Mouse (Mus musculus) ES-Bruce4 (cell line): Measurements from ENCODE around the gene Hoxb9. TPM values are rescaled to one million over a fixed set of nuclear protein-coding genes. Genes with fewer than 3 reads are reported as not detected.

Source experiments
- H3K27ac ChIP-seq: 2 replicates; pipeline ENCODE4 v1.5.1; 2012; ENCODE audit warnings: low read length, inconsistent platforms; ENCODE audit not compliant: insufficient read depth
- H3K27me3 ChIP-seq: 2 replicates; pipeline ENCODE4 v1.6.1; 2012; ENCODE audit warnings: mild to moderate bottlenecking, low read length, inconsistent platforms; ENCODE audit not compliant: control insufficient read depth, poor library complexity, insufficient read depth, severe bottlenecking
- H3K36me3 ChIP-seq: 2 replicates; pipeline ENCODE4 v1.6.1; 2012; ENCODE audit warnings: inconsistent platforms, mild to moderate bottlenecking, low read length, moderate library complexity; ENCODE audit not compliant: control insufficient read depth, poor library complexity, insufficient read depth, severe bottlenecking
- H3K4me1 ChIP-seq: one replicate; pipeline ENCODE4 v1.8.1; 2011; ENCODE audit warnings: low read length; ENCODE audit not compliant: control insufficient read depth, insufficient read depth
- H3K4me3 ChIP-seq: 2 replicates; pipeline ENCODE4 v1.5.1; 2011; ENCODE audit warnings: low read depth, mild to moderate bottlenecking, low read length
- H3K9ac ChIP-seq: 2 replicates; pipeline ENCODE4 v1.6.1; 2012; ENCODE audit warnings: low read depth, mild to moderate bottlenecking, inconsistent platforms; ENCODE audit not compliant: poor library complexity, severe bottlenecking
- H3K9me3 ChIP-seq: replicated peaks from 2 replicates; pipeline ENCODE4 v1.6.1; 2012; ENCODE audit warnings: mild to moderate bottlenecking, low read length, inconsistent platforms; ENCODE audit not compliant: control insufficient read depth, poor library complexity, insufficient read depth, severe bottlenecking
- CTCF ChIP-seq: IDR thresholded peaks from one replicate; pipeline ENCODE4 v1.8.1; 2011; ENCODE audit warnings: low read depth, low read length
- EP300 ChIP-seq: IDR thresholded peaks from 2 replicates; pipeline ENCODE4 v1.6.1; 2011; ENCODE audit warnings: low read depth, low read length; ENCODE audit not compliant: insufficient read depth
- POLR2A ChIP-seq: IDR thresholded peaks from one replicate; pipeline ENCODE4 v1.8.1; 2011; ENCODE audit warnings: low read length; ENCODE audit not compliant: insufficient read depth
- polyA plus RNA-seq: library from polyadenylated mRNA; stranded (reverse); fragments of >200 nt; gene quantifications from 2 replicates; pipeline ENCODE4 v1.2.4, GENCODE M21; 2011; ENCODE audit warnings: low read depth; ENCODE audit not compliant: missing spikeins, insufficient read depth, insufficient read length

The Hoxb9 gene
- polyA plus RNA-seq, 1 experiment = 1.5 TPM

DNA sequence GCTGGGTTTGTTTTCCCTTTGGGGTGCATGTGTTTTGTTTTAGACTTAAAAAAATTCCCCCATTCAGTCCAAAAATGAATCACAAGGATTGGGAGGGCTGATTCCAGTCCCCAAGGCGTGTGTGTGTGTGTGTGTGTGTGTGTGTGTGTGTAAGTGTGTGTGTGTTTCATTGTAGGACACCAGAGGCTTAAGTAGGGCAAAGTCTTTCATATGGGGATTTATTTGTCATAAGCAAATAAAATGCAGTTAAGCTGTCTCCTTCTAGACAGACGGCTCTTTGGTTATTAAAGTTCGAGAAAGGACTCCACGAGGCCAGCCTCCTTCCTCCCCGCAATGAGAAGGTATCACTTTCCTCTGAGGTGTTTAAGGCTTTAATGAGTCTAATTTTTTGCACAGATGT is 50.6 kb downstream of the Hoxb9 start:
- no peak overlapping the region for H3K27ac ChIP-seq
- H3K4me3 ChIP-seq = no peak overlapping the region
- peaks cover 60% of the 10 kb centered on the region for H3K27me3 ChIP-seq
- no peaks in the 10 kb centered on the region for H3K36me3 ChIP-seq
- H3K4me1 ChIP-seq = no peaks in the 10 kb centered on the region
- H3K9ac ChIP-seq = no peak overlapping the region
- H3K9me3 ChIP-seq = no peaks in the 10 kb centered on the region
- TF ChIP-seq POLR2A = no peak

DNA sequence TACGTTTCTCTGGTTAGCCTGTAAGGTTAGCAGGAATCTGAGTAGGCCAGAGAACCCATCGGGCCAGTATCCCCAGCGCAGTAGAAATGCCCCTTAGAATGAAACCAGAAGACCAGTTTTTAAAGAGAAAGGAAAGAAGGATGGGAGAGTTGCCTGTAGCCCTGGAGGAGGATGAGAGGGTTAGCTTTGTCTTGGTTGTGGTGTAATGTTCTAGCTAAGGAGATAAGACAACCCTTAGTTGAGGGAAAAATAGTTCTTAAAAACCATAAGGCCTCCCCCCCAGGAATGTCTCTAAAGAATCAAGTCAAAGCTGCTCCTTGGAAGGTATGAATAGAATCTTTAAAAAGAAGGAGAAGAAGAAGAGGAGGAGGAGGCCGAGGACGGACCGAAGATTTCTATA is 51.5 kb downstream of the Hoxb9 start:
- Histone ChIP-seq H3K36me3 (no peaks in the 10 kb centered on the region), H3K27ac (no peak overlapping the region), H3K27me3 (peaks cover 59% of the 10 kb centered on the region), H3K9ac (no peak overlapping the region), H3K4me3 (no peak overlapping the region), H3K4me1 (no peaks in the 10 kb centered on the region), H3K9me3 (no peaks in the 10 kb centered on the region)
- no peak for TF ChIP-seq CTCF
- no peak for TF ChIP-seq POLR2A
- no peak for TF ChIP-seq EP300

DNA sequence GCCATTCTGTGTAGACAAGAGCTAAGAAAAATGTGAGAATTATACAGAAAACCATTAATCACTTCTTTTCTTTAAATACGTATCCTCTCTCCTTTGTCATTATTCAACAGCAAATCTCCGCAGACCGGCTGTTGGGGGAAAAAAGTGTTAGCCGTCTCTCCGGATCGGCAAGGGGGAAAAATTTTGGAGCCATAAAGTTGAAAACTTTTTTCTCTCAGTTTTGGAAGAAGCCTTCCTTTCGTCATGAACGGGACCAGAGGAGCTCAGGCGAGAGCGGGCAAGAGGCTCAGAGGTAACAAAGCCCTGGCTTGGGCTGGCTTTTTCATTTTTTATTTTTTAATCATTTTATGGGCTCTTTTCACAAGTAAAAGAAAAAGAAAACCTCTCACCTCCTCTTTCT is 51.9 kb downstream of the Hoxb9 start, which contains the start of gene Hoxb3:
Hoxb3 (plus strand) TSS at position 173 of the 400 bp plus-strand sequence.
- H3K9ac ChIP-seq = no peak within 1 kb of the TSS
- H3K27ac ChIP-seq = no peak within 1 kb of the TSS
- TF ChIP-seq POLR2A (no peak), CTCF (no peak), EP300 (no peak)
- no peaks in the 10 kb centered on the region for H3K4me1 ChIP-seq
- peaks cover 60% of the 10 kb centered on the region for H3K27me3 ChIP-seq
- no peaks in the 10 kb centered on the region for H3K36me3 ChIP-seq
- H3K9me3 ChIP-seq = no peaks in the 10 kb centered on the region
- no peak within 1 kb of the TSS for H3K4me3 ChIP-seq

DNA sequence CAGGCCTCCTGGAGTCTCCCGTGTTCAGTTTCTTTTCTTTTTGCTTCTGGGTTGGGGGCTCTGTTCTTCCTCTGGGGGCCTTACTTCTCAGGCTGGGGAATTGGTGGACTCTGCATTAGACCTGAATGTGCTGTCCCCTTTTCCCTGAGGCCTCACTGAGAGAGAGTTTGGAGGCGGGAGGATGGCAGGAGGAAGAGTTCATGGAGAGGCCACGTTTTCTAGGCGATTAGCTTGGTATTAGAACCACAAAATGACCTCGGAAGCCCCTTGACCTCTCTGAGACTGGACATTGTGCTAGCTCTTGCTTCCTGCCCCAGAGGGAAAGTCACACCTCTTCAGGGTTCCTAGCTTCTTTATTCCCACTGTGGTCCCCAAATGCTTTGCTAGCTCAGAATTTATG is 52.9 kb downstream of the Hoxb9 start:
- Histone ChIP-seq H3K9ac (no peak overlapping the region), H3K9me3 (no peaks in the 10 kb centered on the region), H3K27me3 (peaks cover 61% of the 10 kb centered on the region), H3K4me3 (no peak overlapping the region), H3K4me1 (no peaks in the 10 kb centered on the region), H3K27ac (no peak overlapping the region), H3K36me3 (no peaks in the 10 kb centered on the region)
- TF ChIP-seq CTCF (no peak), EP300 (no peak), POLR2A (no peak)

DNA sequence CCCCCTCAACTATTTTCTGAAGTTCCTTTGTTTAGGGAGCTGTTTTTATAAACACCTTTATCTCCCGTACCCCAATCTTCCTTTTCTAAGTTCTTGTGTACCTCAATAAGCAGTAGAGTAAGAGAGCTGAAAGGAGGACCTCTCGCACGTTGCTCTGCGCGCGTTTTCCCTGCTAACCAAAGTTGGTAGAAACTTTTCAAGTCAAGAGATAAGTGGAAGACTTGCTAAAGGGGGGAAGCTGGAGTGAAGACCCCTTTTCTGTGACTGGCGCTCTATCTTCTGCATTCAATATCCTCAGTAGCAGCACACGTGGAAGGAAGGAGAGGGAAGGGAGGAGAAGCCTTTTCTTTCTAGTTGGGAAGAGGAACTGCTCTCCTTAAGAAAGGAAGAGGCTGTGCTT is 53.7 kb downstream of the Hoxb9 start:
- no peaks in the 10 kb centered on the region for H3K9me3 ChIP-seq
- no peaks in the 10 kb centered on the region for H3K36me3 ChIP-seq
- H3K9ac ChIP-seq = no peak overlapping the region
- no peak overlapping the region for H3K27ac ChIP-seq
- peaks cover 56% of the 10 kb centered on the region for H3K27me3 ChIP-seq
- no peak overlapping the region for H3K4me3 ChIP-seq
- TF ChIP-seq POLR2A (no peak), CTCF (no peak), EP300 (no peak)
- H3K4me1 ChIP-seq = no peaks in the 10 kb centered on the region

DNA sequence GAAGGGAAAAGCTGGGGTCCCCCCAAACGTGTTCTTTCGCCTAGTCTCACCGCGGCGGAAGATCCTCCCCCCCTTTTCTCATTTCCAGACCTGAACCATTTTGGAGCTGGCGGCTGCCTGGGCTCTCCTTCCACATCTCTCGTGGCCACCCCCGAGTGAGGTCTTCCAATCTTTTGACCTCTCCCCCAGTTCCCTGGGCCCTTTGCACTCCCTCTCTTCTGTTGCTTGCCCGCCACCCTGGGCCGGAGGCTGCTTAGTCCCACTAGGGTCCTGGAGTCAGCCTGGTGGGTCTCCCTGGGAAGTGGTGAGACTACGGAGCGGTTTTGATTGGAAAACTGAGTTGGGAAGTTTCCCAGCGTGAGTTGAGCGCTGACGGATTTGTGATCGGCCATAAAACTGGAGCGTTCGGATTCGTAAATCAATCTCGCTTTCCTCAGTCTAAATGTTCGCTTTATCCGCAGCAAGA is 54.5 kb downstream of the Hoxb9 start:
- Histone ChIP-seq H3K9me3 (no peaks in the 10 kb centered on the region), H3K27ac (no peak overlapping the region), H3K4me1 (no peaks in the 10 kb centered on the region), H3K9ac (no peak overlapping the region), H3K27me3 (peaks cover 53% of the 10 kb centered on the region), H3K36me3 (no peaks in the 10 kb centered on the region), H3K4me3 (no peak overlapping the region)
- TF ChIP-seq CTCF (no peak), POLR2A (no peak)

Other genes starting within 250 kb of the Hoxb9 start
- gene Gip, start 246.9 kb upstream of the Hoxb9 start, polyA plus RNA-seq = not detected in 2 replicates
- gene Snf8, start 236.6 kb upstream of the Hoxb9 start, polyA plus RNA-seq = 56.1 and 62.1 TPM in 2 replicates
- 85.7 and 86.6 TPM in 2 replicates for gene Ube2z, start 206.1 kb upstream of the Hoxb9 start, polyA plus RNA-seq
- gene Atp5g1, start 195.8 kb upstream of the Hoxb9 start, polyA plus RNA-seq = 184 and 191 TPM in 2 replicates
- gene Calcoco2, start 159.5 kb upstream of the Hoxb9 start, polyA plus RNA-seq = 16.7 and 18.0 TPM in 2 replicates
- 6.9 and 7.9 TPM in 2 replicates for gene Ttll6, start 137.7 kb upstream of the Hoxb9 start, polyA plus RNA-seq
- gene Hoxb13, start 77.1 kb upstream of the Hoxb9 start, polyA plus RNA-seq = not detected in 2 replicates
- gene Hoxb8, start 10.4 kb downstream of the Hoxb9 start, polyA plus RNA-seq = 0.48 TPM in 1 of 2 replicates, not detected in the other
- gene Hoxb7, start 15.2 kb downstream of the Hoxb9 start, polyA plus RNA-seq = not detected in 2 replicates
- not detected in 2 replicates for gene Hoxb6, start 21.0 kb downstream of the Hoxb9 start, polyA plus RNA-seq
- not detected in 2 replicates for gene Hoxb5, start 31.9 kb downstream of the Hoxb9 start, polyA plus RNA-seq
- 0.35 and 0.70 TPM in 2 replicates for gene Hoxb4, start 46.8 kb downstream of the Hoxb9 start, polyA plus RNA-seq
- gene Hoxb3, start 51.9 kb downstream of the Hoxb9 start, polyA plus RNA-seq = 0.67 TPM in 1 of 2 replicates, not detected in the other
- gene Hoxb2, start 79.1 kb downstream of the Hoxb9 start, polyA plus RNA-seq = 0.49 and 0.70 TPM in 2 replicates
- gene Hoxb1, start 94.3 kb downstream of the Hoxb9 start, polyA plus RNA-seq = not detected in 2 replicates
- 0.48 and 1.2 TPM in 2 replicates for gene Skap1, start 193.1 kb downstream of the Hoxb9 start, polyA plus RNA-seq